Mouse (Mus musculus): ENCODE results near the gene Rab5b.

The Rab5b gene

DNA sequence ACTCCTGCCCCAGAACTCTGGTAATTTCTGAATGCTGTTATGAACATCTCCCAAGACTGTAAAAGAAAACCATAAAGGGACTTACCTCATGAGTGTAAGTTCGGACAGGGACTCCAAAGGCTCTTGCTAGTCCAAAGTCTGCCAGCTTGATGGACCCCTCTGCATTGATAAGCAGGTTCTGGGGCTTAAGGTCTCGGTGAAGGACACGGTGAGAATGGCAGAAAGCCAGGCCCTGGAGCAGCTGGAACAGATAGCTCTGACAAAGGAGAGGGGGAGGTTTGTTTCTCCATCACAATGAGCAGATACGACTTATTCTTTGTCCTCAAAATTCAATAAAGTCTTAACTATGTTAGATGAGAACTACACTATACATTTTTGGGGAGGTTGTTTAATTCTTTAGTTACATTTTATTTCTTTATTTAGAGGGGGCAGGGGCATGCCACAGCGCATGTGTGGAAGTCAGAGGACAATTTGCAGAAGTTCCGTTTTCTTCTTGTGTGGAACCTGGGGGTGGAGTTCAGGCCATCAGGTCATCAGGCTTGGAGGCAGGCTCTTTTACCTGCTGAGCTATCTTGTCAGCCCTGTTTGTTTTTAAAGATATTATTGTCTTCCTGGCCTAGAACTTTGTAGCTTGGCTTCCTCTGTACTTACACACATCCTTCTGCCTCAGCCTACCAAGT is 6.4 kb upstream of the Rab5b start:
- in situ Hi-C loops (cut with MboI; ENCODE audit: low pct_unique_long_range_greater_than_20kb in 1 of 2, low sequenced_read_pairs in 2 of 2, unreplicated experiment in 1 of 2), result no loop called here

DNA sequence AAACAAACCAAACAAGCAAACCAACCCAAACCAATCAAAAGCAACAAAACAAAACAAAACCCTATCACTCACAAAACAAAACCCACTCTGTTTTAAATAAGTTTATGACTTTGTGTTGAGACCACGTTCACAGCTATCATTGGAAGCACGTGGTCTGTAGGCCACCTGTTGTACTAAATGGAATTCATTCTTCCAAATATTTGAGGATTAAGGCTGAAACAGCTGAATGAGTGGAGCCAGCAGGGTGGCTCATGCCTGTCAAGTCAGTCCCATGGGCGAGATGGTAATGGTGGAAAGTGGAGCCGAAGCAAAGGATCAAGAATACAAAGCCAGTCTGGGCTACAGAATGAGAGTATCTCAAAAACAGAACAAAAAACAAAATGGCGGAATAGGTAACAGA is 4.6 kb upstream of the Rab5b start:
- in situ Hi-C loops (cut with MboI; ENCODE audit: low pct_unique_long_range_greater_than_20kb in 1 of 2, low sequenced_read_pairs in 2 of 2, unreplicated experiment in 1 of 2), result no loop called here

DNA sequence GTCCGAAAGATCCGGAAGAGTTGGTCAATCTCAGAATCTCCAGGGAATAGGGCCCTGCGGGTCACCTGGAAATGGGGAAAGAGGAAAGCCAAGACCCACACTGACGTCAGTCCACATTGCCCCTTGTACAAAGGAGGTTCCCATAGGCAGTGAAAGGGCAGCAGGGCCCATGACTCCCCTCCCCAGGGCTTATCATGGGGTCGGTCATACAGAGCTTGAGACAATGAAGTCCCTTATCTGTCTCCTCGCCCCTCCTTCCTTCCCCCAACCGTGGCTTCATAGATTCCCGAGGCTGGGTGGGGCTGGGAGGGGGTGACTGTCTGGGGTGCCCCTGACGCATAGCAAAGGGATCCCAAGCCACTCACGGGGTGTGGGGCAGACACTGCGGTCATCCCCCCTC is 3.5 kb upstream of the Rab5b start:
- in situ Hi-C loops (cut with MboI; ENCODE audit: low pct_unique_long_range_greater_than_20kb in 1 of 2, low sequenced_read_pairs in 2 of 2, unreplicated experiment in 1 of 2), result no loop called here

DNA sequence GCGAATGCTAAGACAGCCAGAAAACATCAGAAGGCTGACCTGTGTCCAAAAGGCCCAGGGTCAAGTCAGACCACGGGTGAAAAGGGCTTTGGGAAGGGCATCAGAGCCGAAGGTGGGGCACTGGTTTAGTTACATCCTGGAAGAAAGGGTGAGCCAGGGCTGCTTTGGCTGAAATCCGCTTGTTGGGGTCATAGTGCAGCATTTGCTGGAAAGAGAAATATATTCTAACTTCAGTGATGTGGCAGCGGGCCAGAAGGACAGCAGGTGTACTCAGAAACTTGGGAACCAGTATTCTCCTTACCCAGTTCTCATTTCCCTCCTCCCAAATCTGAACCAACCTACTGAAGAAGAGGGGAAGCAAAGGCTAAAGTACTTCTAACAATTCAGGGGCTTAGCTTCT is 2.9 kb upstream of the Rab5b start:
- in situ Hi-C loops (cut with MboI; ENCODE audit: low pct_unique_long_range_greater_than_20kb in 1 of 2, low sequenced_read_pairs in 2 of 2, unreplicated experiment in 1 of 2), result no loop called here

DNA sequence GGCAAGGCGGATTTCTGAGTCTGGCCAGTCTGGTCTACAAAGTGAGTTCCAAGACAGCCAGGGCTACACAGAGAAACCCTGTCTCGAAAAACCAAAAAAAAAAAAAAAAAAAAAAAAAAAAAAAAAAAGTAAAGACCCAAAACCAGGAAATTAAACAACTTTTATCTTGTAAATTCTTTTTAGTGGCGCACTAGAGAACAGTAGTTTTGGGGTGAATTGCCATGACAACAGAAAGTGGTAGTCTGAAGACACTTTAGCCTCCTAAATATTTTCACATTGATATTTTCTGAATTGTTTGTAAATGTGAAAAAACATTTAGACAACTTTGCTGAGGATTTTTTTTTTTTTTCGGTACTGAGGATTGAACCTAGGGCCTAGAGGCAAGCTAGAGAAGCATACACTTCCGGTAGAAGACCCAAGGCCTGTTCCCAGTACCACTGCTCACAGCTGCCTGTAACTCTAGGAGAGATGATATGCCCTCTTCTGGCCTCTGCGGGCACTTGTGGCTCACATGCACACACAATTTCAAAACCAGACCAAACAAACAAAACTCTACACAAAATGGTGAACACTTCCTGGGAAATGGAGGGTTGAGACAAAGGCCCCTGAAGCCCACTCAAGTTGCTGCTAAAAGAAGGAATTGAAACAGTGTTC is 1.1 kb upstream of the Rab5b start:
- in situ Hi-C loops (cut with MboI; ENCODE audit: low pct_unique_long_range_greater_than_20kb in 1 of 2, low sequenced_read_pairs in 2 of 2, unreplicated experiment in 1 of 2), result no loop called here

DNA sequence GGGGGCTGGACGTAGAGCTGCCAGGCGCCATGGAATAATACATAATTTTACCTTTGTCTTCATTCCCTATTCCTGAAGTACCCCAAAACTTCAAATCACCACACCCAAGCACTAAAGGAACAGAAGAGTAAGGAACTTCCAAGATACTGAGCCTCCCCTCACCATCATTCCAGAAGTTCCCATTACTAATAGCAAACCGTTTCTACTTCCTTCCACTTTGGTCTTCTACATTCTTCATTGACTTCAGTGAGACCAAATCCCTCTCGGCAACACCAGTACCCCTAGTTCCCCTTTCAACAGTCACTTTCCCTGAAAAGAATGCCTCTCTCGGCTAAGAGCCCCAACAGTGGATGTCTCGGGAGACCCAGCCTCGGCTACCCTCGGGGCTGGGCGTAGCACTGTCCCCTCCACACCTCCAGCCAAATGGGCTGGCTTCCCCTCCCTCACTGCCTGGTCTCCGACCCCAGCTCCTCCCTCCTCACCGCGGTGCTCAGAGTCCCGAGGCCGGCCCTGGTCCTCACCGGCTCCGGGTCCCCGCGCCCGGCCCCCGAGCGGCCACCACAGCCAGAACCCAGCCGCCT is 563 bp downstream of the Rab5b start:
- in situ Hi-C loops (cut with MboI; ENCODE audit: low pct_unique_long_range_greater_than_20kb in 1 of 2, low sequenced_read_pairs in 2 of 2, unreplicated experiment in 1 of 2), result no loop called here

DNA sequence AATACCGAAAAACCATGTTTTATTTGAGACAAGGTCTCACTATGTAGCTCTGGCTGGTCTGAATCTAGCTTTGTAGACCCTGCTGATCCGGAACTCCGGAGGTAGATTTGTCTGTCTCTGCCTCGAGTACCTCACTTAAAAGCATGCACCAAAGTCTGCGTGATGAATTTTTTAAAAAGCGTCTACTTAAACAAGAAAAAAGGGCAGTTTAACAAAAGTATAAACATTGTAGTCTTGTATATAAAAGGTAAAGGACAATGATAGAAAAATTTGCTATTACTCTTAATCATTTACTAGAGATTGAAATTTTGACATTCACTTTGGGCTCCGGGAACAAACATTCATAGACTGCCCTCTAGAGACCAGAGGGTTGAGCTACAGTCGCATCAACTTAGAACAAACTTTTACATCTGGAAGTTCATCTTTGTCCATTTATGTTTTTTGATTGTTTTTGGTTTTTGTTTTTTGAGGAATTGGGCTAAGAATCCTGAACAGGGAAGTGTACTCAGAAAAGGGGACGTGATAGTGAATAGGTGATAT is 21.5 kb downstream of the Rab5b start:
- in situ Hi-C loops (cut with MboI; ENCODE audit: low pct_unique_long_range_greater_than_20kb in 1 of 2, low sequenced_read_pairs in 2 of 2, unreplicated experiment in 1 of 2), result no loop called here

DNA sequence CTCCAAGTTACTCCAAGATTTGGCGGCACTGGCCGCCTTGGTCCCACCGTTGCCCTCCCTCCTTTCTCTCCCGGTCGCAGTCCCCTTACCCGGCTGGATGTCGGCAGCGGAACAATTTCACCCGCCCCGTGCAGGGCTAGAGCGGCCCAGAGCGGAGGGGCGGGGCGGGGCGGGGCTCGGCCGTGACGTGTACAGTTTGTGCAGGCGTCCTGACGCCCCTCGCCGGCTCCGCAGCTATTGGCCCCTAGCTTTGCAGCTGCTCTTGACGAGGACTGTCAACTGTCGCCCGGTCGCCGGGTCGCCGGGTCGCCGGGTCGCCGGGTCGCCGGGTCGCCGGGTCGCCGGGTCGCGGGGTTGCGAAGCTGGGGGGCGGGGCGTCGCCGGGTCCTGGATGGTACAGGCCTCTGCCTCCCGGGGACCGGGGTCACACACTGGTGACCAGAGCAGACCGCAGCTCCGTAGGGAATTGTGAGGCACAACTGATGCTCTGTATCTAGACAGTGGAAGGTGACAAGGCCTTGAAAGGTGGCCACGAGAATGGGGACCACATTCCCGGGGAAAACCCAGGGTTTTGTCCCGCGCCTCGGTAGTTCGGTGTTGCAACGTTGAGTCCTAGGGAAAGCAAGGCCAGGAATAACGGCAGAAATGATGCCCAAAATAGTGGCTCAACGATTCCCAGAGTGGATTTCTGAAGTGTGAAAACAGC is 22.1 kb downstream of the Rab5b start, which contains the start of gene Suox:
TSS of gene Suox (minus strand) at position 311 of the 706 bp plus-strand sequence.
- in situ Hi-C loops (cut with MboI; ENCODE audit: low pct_unique_long_range_greater_than_20kb in 1 of 2, low sequenced_read_pairs in 2 of 2, unreplicated experiment in 1 of 2), result no loop called here

DNA sequence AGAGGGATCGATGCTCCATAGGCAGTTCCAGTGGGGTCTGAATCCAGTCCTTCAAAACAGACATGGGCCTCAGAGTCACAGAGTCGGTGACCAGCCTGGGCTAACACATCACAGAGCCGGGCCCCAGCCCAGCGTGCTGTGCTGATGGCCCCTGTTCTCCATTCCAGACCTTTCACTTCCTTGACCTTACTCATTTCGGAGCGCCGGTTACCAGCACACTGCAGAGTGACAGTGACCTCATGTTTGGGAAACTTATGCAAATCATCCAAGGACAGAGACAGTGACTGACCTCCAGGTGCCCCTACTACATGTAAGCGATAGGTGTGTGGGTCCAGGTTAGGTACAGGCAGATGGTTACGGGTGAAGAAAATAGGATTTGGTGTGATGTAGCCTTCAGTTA is 24.9 kb downstream of the Rab5b start:
- in situ Hi-C loops (cut with MboI; ENCODE audit: low pct_unique_long_range_greater_than_20kb in 1 of 2, low sequenced_read_pairs in 2 of 2, unreplicated experiment in 1 of 2), result no loop called here

DNA sequence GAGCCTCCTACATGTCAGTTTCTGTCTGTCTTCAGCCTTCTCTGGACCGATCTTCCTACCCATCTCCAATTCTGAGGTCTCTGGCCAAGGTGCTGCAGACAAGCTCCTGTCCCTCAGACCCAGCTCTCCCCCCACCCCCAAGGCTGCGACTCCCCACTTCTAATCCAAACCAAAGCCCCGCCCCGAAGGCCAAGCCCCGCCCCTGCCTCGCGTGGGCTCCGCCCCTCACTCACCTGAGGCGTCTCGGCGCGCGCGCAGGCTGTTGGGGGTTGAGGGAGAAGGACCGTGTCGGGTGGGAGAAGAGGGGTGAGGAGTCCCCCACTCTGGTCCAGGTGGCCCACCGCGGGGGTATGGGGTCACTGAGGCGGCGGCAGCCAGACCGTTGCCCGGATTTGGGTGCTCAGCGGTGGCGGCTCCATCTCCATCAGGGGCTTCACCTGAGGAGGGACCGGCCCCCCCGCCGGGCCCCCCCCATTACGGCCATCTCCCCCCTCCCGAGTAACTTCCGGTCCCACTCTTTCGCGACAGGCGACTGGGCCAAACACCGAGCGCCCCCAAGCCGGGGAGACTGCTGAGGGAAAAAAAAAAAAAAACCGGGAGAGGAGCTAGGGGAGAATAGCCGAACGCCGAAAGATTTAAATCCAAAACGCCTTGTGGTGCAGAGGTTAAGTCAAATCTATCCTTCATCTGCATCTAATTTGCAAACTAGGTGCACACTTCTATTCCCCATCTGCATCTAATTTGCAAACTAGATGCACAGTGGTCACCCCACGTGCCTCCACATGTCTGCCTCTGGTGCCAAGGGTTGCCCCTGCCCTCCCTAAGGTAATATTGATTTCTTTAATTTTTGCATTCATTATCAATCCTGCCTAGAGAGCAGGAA is 27.0 kb downstream of the Rab5b start:
- in situ Hi-C loops (cut with MboI; ENCODE audit: low pct_unique_long_range_greater_than_20kb in 1 of 2, low sequenced_read_pairs in 2 of 2, unreplicated experiment in 1 of 2), result no loop called here

DNA sequence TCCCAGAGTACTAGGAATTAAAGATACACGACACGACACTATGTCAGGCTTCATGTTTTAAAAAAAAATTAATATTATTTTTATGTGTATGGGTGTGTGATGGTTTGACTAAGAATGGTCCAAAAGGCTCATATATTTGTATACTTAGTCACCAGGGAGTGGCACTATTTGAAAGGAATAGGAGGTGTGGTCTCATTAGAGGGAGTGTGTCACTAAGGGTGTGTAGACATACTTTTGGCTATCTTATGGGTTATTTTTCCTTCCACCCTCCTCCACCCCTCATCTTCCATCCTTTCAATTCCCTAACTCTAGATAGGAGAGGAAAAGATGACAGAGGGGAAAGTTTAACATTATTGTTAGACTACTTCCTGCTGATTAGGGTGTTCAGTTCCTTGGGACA is 30.3 kb downstream of the Rab5b start:
- in situ Hi-C loops (cut with MboI; ENCODE audit: low pct_unique_long_range_greater_than_20kb in 1 of 2, low sequenced_read_pairs in 2 of 2, unreplicated experiment in 1 of 2), result no loop called here

DNA sequence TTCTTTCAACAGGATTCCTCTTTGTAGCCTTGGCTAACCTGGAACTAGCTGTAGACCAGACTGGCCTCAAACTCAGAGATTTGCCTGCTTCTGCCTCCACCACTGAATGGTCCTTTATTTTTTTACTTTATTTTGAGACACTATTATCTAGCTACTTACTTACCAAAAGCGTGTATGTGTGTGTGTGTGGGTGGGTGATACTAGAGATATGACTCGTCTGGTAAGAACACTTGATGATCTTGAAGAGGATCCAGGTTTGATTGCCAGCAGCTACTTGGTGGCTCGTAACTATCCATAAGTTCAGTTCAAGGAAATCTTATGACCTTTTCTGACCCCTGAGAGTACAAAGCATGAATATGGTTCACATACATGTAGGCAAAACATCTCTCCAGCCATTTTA is 30.8 kb downstream of the Rab5b start:
- in situ Hi-C loops (cut with MboI; ENCODE audit: low pct_unique_long_range_greater_than_20kb in 1 of 2, low sequenced_read_pairs in 2 of 2, unreplicated experiment in 1 of 2), result no loop called here

DNA sequence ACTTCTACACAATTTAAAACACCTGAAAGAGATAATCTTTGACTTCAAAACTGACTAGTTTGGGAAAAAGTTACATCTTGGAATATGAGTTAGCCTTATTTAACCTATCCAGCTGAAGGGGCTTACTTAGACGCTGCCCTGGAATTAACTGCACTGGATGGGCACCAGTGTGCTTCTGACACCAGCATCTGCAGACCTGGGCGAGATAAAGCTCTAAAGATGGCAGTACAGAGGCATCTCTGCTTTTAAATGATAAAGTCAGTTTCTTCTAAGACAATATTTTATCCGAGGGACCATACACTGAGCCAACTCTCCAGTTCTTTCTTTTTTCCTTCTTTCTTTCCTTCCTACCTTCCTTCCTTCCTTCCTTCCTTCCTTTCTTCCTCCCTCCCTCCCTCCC is 31.3 kb downstream of the Rab5b start:
- in situ Hi-C loops (cut with MboI; ENCODE audit: low pct_unique_long_range_greater_than_20kb in 1 of 2, low sequenced_read_pairs in 2 of 2, unreplicated experiment in 1 of 2), result no loop called here

DNA sequence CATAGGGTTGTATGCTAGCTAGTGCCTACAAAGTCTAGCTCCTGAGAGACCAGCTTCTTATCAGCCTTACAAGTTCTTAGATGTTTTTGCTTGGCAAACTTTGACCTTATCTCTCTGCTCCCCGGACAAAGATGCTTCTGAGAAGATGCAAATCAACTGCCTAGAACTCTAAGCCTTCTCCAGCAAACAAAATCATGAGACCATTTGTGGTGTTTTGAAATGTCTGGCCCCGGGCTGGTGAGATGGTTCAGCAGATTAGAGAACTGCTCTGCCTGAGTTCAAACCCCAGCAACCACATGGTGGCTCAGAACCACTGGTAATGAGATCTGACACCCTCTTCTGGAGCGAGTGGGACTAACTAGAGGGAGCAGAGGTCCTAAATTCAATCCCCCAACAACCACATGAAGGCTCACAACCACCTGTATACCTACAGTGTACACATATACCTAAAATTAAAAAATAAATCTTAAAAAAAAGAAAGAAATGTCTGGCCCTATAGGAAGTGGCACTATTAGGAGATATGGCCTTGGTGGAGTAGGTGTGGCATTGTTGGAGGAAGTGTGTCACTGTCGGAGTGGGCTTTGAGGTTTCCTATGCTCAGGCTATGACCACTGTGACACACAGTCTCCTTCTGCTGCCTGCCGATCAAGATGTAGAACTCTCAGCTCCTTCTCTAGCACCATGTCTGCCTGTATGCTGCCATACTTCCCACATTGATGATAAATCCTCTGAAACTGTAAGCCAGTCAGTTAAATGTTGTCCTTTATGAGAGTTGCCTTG is 32.4 kb downstream of the Rab5b start:
- in situ Hi-C loops (cut with MboI; ENCODE audit: low pct_unique_long_range_greater_than_20kb in 1 of 2, low sequenced_read_pairs in 2 of 2, unreplicated experiment in 1 of 2), result no loop called here

DNA sequence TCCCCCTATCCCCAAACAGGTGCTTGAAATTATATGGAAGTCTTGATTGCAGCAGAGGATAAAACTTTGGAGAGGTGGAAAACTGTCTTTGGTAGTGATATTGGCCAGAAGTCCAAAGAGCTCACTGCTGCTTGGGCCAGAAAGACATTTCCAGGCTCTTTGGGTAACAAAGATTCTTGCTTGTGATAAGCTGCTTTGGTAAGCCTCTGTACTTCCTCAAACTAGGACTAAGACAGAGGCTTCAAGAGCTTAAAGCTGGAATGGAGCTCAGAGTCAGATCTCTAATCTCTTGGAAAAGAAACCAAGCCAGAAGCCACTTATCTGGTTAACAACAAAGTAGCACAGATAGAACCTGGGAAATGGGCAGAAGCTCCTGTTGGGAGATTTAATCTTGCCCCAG is 33.6 kb downstream of the Rab5b start:
- in situ Hi-C loops (cut with MboI; ENCODE audit: low pct_unique_long_range_greater_than_20kb in 1 of 2, low sequenced_read_pairs in 2 of 2, unreplicated experiment in 1 of 2), result no loop called here

DNA sequence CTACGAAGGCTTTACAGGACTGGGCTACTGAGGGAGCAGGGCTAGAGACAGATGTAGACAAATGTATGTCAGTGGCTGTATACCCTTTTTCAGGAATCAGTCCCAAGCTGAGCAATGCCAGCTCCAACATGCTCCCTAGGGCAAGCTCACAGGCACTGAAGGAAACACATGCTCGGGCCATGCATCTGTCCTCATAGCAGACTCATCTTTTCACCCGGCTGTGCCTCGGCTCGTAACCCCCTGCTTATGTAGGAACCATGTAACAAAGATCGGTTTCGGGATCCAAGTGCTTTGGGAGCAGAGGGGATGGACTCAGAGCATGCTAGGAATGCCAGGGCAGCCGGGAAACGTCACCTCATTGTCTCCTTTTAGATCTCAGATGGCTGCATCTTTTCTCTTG is 36.6 kb downstream of the Rab5b start:
- in situ Hi-C loops (cut with MboI; ENCODE audit: low pct_unique_long_range_greater_than_20kb in 1 of 2, low sequenced_read_pairs in 2 of 2, unreplicated experiment in 1 of 2), result no loop called here

DNA sequence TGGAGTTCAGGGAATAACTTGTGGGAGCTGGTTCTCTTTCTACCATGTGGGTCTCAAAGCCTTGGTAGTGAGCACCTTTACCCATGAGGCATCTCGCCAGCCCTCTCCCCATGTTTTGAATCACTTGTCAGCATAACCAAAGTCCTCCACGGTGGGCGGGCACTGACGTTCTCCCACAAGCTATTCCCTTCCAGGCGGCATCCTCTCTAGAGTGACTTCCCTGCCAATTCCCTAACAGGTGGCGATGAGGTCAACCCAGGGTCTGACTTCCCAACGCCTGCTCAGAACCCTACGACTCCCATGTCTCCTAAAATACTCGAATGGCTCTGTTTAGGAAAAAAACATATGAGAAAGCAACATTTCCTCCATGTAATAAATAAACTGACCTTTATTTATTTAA is 38.2 kb downstream of the Rab5b start:
- in situ Hi-C loops (cut with MboI; ENCODE audit: low pct_unique_long_range_greater_than_20kb in 1 of 2, low sequenced_read_pairs in 2 of 2, unreplicated experiment in 1 of 2), result no loop called here

DNA sequence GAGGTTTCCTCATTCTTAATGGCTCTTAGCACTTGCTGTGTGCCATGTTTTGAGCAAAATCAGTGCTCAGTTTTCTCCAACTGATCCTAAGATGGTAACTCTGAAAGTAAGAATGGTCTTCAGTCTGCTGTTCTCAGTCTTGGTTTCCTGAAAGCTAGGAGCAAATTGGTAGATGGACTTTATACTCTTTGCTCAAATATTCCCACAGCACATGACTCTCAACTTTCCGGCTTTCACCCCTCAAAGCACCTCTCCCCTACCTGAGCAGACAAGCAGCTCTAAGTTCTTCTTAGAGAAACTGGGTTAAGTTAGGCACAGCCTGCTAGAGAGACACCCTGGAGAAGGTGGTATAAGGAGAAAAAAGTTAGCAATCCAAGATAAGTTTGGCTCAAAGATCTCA is 39.3 kb downstream of the Rab5b start:
- in situ Hi-C loops (cut with MboI; ENCODE audit: low pct_unique_long_range_greater_than_20kb in 1 of 2, low sequenced_read_pairs in 2 of 2, unreplicated experiment in 1 of 2), result no loop called here
